Mouse (Mus musculus): ENCODE data around the gene Bcl2l12. TPM values are rescaled to one million over a fixed set of nuclear protein-coding genes. Genes with fewer than 3 reads are reported as not detected.

Gene Bcl2l12
- total and polyA plus RNA-seq, 2 experiments from 2014 or later = 22.0 to 25.5 TPM

- no peaks in the 10 kb centered on the region for H3K9me3 ChIP-seq (replicated peaks; ENCODE audit: control insufficient read depth, low read length)
- TF ChIP-seq EP300 (IDR thresholded peaks at IDR 0.05; ENCODE audit: low read depth) = no peak
- no peak for TF ChIP-seq CTCF (IDR thresholded peaks at IDR 0.05; ENCODE audit: low read depth)
- WGBS = 1% methylated on average over 10 of the region's 10 CpGs
- H3K36me3 ChIP-seq (replicated peaks; ENCODE audit: control insufficient read depth, insufficient read depth, low read length) = no peaks in the 10 kb centered on the region
- H3K4me3 ChIP-seq (ENCODE audit: low read depth, low read length) = peak overlapping the region; percentile 50
- H3K27me3 ChIP-seq (ENCODE audit: control insufficient read depth, insufficient read depth, low read length) = peaks cover 22% of the 10 kb centered on the region
- H3K4me2 ChIP-seq (ENCODE audit: low read depth, low read length) = peak overlapping the region; percentile 79
- H3K4me1 ChIP-seq (ENCODE audit: control insufficient read depth, insufficient read depth) = peaks cover 10% of the 10 kb centered on the region; the same call in 1 of the 2 replicates
- peak overlapping the region; percentile 43; the same call in 1 of the 2 replicates for H3K9ac ChIP-seq (replicated peaks; ENCODE audit: low read depth, low read length)
- ATAC-seq (ENCODE audit: insufficient read depth, low read depth) = peak; percentile 65
- peak; percentile 51 for DNase-seq (ENCODE audit: low spot score)
- H3K27ac ChIP-seq (ENCODE audit: low read depth) = peak overlapping the region; percentile 51; the same call in 1 of the 2 replicates
These were observed 46.6 kb downstream of the Bcl2l12 start for GRCm38 (mm10) chr7:44951960-44952359.

- no peaks in the 10 kb centered on the region for H3K36me3 ChIP-seq (replicated peaks; ENCODE audit: control insufficient read depth, insufficient read depth, low read length)
- WGBS = 61% methylated on average over 6 of the region's 6 CpGs
- peaks cover 22% of the 10 kb centered on the region for H3K27me3 ChIP-seq (ENCODE audit: control insufficient read depth, insufficient read depth, low read length)
- H3K9ac ChIP-seq (replicated peaks; ENCODE audit: low read depth, low read length) = no peak overlapping the region
- H3K4me1 ChIP-seq (ENCODE audit: control insufficient read depth, insufficient read depth) = peaks cover 10% of the 10 kb centered on the region; the same call in 1 of the 2 replicates
- H3K4me3 ChIP-seq (ENCODE audit: low read depth, low read length) = no peak overlapping the region
- no peak for ATAC-seq (ENCODE audit: insufficient read depth, low read depth)
- no peak overlapping the region for H3K27ac ChIP-seq (ENCODE audit: low read depth)
- no peak for TF ChIP-seq CTCF (IDR thresholded peaks at IDR 0.05; ENCODE audit: low read depth)
- no peak for TF ChIP-seq EP300 (IDR thresholded peaks at IDR 0.05; ENCODE audit: low read depth)
- H3K9me3 ChIP-seq (replicated peaks; ENCODE audit: control insufficient read depth, low read length) = no peaks in the 10 kb centered on the region
- DNase-seq (ENCODE audit: low spot score) = no peak
- H3K4me2 ChIP-seq (ENCODE audit: low read depth, low read length) = no peak overlapping the region
These were observed 48.6 kb downstream of the Bcl2l12 start for GRCm38 (mm10) chr7:44949922-44950321.

GRCm38 (mm10) chr7:44942904-44943303, 55.6 kb downstream of the Bcl2l12 start, which contains the start of gene Tsks:
TSS of gene Tsks (plus strand) at chr7:44943204.
- Histone ChIP-seq H3K36me3 (replicated peaks; ENCODE audit: control insufficient read depth, insufficient read depth, low read length) (no peaks in the 10 kb centered on the region), H3K4me3 (ENCODE audit: low read depth, low read length) (no peak within 1 kb of the TSS), H3K4me1 (ENCODE audit: control insufficient read depth, insufficient read depth) (no peaks in the 10 kb centered on the region), H3K27ac (ENCODE audit: low read depth) (no peak within 1 kb of the TSS), H3K4me2 (ENCODE audit: low read depth, low read length) (no peak within 1 kb of the TSS), H3K9me3 (replicated peaks; ENCODE audit: control insufficient read depth, low read length) (no peaks in the 10 kb centered on the region), H3K27me3 (ENCODE audit: control insufficient read depth, insufficient read depth, low read length) (no peaks in the 10 kb centered on the region), H3K9ac (replicated peaks; ENCODE audit: low read depth, low read length) (no peak within 1 kb of the TSS)
- 71% methylated on average over 7 of the region's 7 CpGs for WGBS
- DNase-seq (ENCODE audit: low spot score) = no peak
- TF ChIP-seq EP300 (IDR thresholded peaks at IDR 0.05; ENCODE audit: low read depth) (no peak), CTCF (IDR thresholded peaks at IDR 0.05; ENCODE audit: low read depth) (no peak)
- ATAC-seq (ENCODE audit: insufficient read depth, low read depth) = no peak

Small RNAs within 50 kb of the gene (microRNA-seq; reads per million reads assigned to microRNA genes)
- gene Mir7054 = 1.4 reads per million

Other genes with a start within 250 kb of the Bcl2l12 start
Only the 30 nearest of the 36 such genes appear.
- gene Nup62, start 182.6 kb downstream of the Bcl2l12 start, total RNA-seq (2014; rRNA removed; ENCODE audit: low replicate concordance) = 75.3 and 78.0 TPM in 2 replicates
- 37.6 and 40.9 TPM in 2 replicates for gene Nup62, start 182.6 kb downstream of the Bcl2l12 start, polyA plus RNA-seq (2015; fragmentation: Nextera tagmentation; extraction: Ambion mirVana)
- gene Il4i1, start 182.3 kb downstream of the Bcl2l12 start, total RNA-seq (2014; rRNA removed; ENCODE audit: low replicate concordance) = not detected in 2 replicates
- 0.93 and 1.1 TPM in 2 replicates for gene Il4i1, start 182.3 kb downstream of the Bcl2l12 start, polyA plus RNA-seq (2015; fragmentation: Nextera tagmentation; extraction: Ambion mirVana)
- gene Atf5, start 182.1 kb downstream of the Bcl2l12 start, total RNA-seq (2014; rRNA removed; ENCODE audit: low replicate concordance) = 5.6 and 16.0 TPM in 2 replicates
- gene Atf5, start 182.1 kb downstream of the Bcl2l12 start, polyA plus RNA-seq (2015; fragmentation: Nextera tagmentation; extraction: Ambion mirVana) = 3.0 and 3.5 TPM in 2 replicates
- 81.8 and 137 TPM in 2 replicates for gene Akt1s1, start 149.7 kb downstream of the Bcl2l12 start, total RNA-seq (2014; rRNA removed; ENCODE audit: low replicate concordance)
- 91.3 and 91.8 TPM in 2 replicates for gene Akt1s1, start 149.7 kb downstream of the Bcl2l12 start, polyA plus RNA-seq (2015; fragmentation: Nextera tagmentation; extraction: Ambion mirVana)
- gene Tbc1d17, start 149.6 kb downstream of the Bcl2l12 start, total RNA-seq (2014; rRNA removed; ENCODE audit: low replicate concordance) = 43.5 and 101 TPM in 2 replicates
- 51.7 and 57.5 TPM in 2 replicates for gene Tbc1d17, start 149.6 kb downstream of the Bcl2l12 start, polyA plus RNA-seq (2015; fragmentation: Nextera tagmentation; extraction: Ambion mirVana)
- 43.6 and 45.9 TPM in 2 replicates for gene Pnkp, start 141.6 kb downstream of the Bcl2l12 start, total RNA-seq (2014; rRNA removed; ENCODE audit: low replicate concordance)
- gene Pnkp, start 141.6 kb downstream of the Bcl2l12 start, polyA plus RNA-seq (2015; fragmentation: Nextera tagmentation; extraction: Ambion mirVana) = 24.5 and 27.2 TPM in 2 replicates
- 335 and 364 TPM in 2 replicates for gene Ptov1, start 128.9 kb downstream of the Bcl2l12 start, total RNA-seq (2014; rRNA removed; ENCODE audit: low replicate concordance)
- 246 and 248 TPM in 2 replicates for gene Ptov1, start 128.9 kb downstream of the Bcl2l12 start, polyA plus RNA-seq (2015; fragmentation: Nextera tagmentation; extraction: Ambion mirVana)
- gene Med25, start 106.0 kb downstream of the Bcl2l12 start, total RNA-seq (2014; rRNA removed; ENCODE audit: low replicate concordance) = 112 and 136 TPM in 2 replicates
- 69.0 and 73.3 TPM in 2 replicates for gene Med25, start 106.0 kb downstream of the Bcl2l12 start, polyA plus RNA-seq (2015; fragmentation: Nextera tagmentation; extraction: Ambion mirVana)
- 25.0 and 50.8 TPM in 2 replicates for gene Fuz, start 102.6 kb downstream of the Bcl2l12 start, total RNA-seq (2014; rRNA removed; ENCODE audit: low replicate concordance)
- gene Fuz, start 102.6 kb downstream of the Bcl2l12 start, polyA plus RNA-seq (2015; fragmentation: Nextera tagmentation; extraction: Ambion mirVana) = 10.0 and 12.0 TPM in 2 replicates
- gene Ap2a1, start 69.2 kb downstream of the Bcl2l12 start, total RNA-seq (2014; rRNA removed; ENCODE audit: low replicate concordance) = 63.1 and 99.0 TPM in 2 replicates
- gene Ap2a1, start 69.2 kb downstream of the Bcl2l12 start, polyA plus RNA-seq (2015; fragmentation: Nextera tagmentation; extraction: Ambion mirVana) = 36.2 and 37.1 TPM in 2 replicates
- gene Tsks, start 55.5 kb downstream of the Bcl2l12 start, total RNA-seq (2014; rRNA removed; ENCODE audit: low replicate concordance) = not detected in 2 replicates
- gene Tsks, start 55.5 kb downstream of the Bcl2l12 start, polyA plus RNA-seq (2015; fragmentation: Nextera tagmentation; extraction: Ambion mirVana) = 0.16 and 0.27 TPM in 2 replicates
- gene Cpt1c, start 23.9 kb downstream of the Bcl2l12 start, total RNA-seq (2014; rRNA removed; ENCODE audit: low replicate concordance) = 7.5 and 12.7 TPM in 2 replicates
- 3.4 and 3.9 TPM in 2 replicates for gene Cpt1c, start 23.9 kb downstream of the Bcl2l12 start, polyA plus RNA-seq (2015; fragmentation: Nextera tagmentation; extraction: Ambion mirVana)
- gene Prmt1, start 12.1 kb downstream of the Bcl2l12 start, total RNA-seq (2014; rRNA removed; ENCODE audit: low replicate concordance) = 152 and 173 TPM in 2 replicates
- 271 and 300 TPM in 2 replicates for gene Prmt1, start 12.1 kb downstream of the Bcl2l12 start, polyA plus RNA-seq (2015; fragmentation: Nextera tagmentation; extraction: Ambion mirVana)
- 31.7 and 61.1 TPM in 2 replicates for gene Irf3, start 1.1 kb downstream of the Bcl2l12 start, total RNA-seq (2014; rRNA removed; ENCODE audit: low replicate concordance)
- gene Irf3, start 1.1 kb downstream of the Bcl2l12 start, polyA plus RNA-seq (2015; fragmentation: Nextera tagmentation; extraction: Ambion mirVana) = 44.8 and 51.7 TPM in 2 replicates
- gene Scaf1, start 17.7 kb upstream of the Bcl2l12 start, total RNA-seq (2014; rRNA removed; ENCODE audit: low replicate concordance) = 37.8 and 38.9 TPM in 2 replicates
- 15.9 and 17.9 TPM in 2 replicates for gene Scaf1, start 17.7 kb upstream of the Bcl2l12 start, polyA plus RNA-seq (2015; fragmentation: Nextera tagmentation; extraction: Ambion mirVana)
- gene Rras, start 19.2 kb upstream of the Bcl2l12 start, total RNA-seq (2014; rRNA removed; ENCODE audit: low replicate concordance) = 38.4 and 62.0 TPM in 2 replicates
- 85.7 and 90.0 TPM in 2 replicates for gene Rras, start 19.2 kb upstream of the Bcl2l12 start, polyA plus RNA-seq (2015; fragmentation: Nextera tagmentation; extraction: Ambion mirVana)
- gene Prr12, start 54.2 kb upstream of the Bcl2l12 start, total RNA-seq (2014; rRNA removed; ENCODE audit: low replicate concordance) = 5.4 and 12.5 TPM in 2 replicates
- 3.8 TPM in 2 replicates for gene Prr12, start 54.2 kb upstream of the Bcl2l12 start, polyA plus RNA-seq (2015; fragmentation: Nextera tagmentation; extraction: Ambion mirVana)
- gene Nosip, start 63.7 kb upstream of the Bcl2l12 start, total RNA-seq (2014; rRNA removed; ENCODE audit: low replicate concordance) = 21.5 and 73.9 TPM in 2 replicates
- 38.2 and 43.7 TPM in 2 replicates for gene Nosip, start 63.7 kb upstream of the Bcl2l12 start, polyA plus RNA-seq (2015; fragmentation: Nextera tagmentation; extraction: Ambion mirVana)
- 8.3 and 22.0 TPM in 2 replicates for gene Prrg2, start 64.0 kb upstream of the Bcl2l12 start, total RNA-seq (2014; rRNA removed; ENCODE audit: low replicate concordance)
- 12.4 and 13.3 TPM in 2 replicates for gene Prrg2, start 64.0 kb upstream of the Bcl2l12 start, polyA plus RNA-seq (2015; fragmentation: Nextera tagmentation; extraction: Ambion mirVana)
- gene Rcn3, start 93.5 kb upstream of the Bcl2l12 start, total RNA-seq (2014; rRNA removed; ENCODE audit: low replicate concordance) = 125 and 141 TPM in 2 replicates
- gene Rcn3, start 93.5 kb upstream of the Bcl2l12 start, polyA plus RNA-seq (2015; fragmentation: Nextera tagmentation; extraction: Ambion mirVana) = 100 and 108 TPM in 2 replicates
- gene Fcgrt, start 105.1 kb upstream of the Bcl2l12 start, total RNA-seq (2014; rRNA removed; ENCODE audit: low replicate concordance) = 48.9 and 51.6 TPM in 2 replicates
- 59.5 and 67.9 TPM in 2 replicates for gene Fcgrt, start 105.1 kb upstream of the Bcl2l12 start, polyA plus RNA-seq (2015; fragmentation: Nextera tagmentation; extraction: Ambion mirVana)
- gene Rps11, start 125.7 kb upstream of the Bcl2l12 start, total RNA-seq (2014; rRNA removed; ENCODE audit: low replicate concordance) = 1,106 and 1,247 TPM in 2 replicates
- 730 and 757 TPM in 2 replicates for gene Rps11, start 125.7 kb upstream of the Bcl2l12 start, polyA plus RNA-seq (2015; fragmentation: Nextera tagmentation; extraction: Ambion mirVana)
- gene Rpl13a, start 130.0 kb upstream of the Bcl2l12 start, total RNA-seq (2014; rRNA removed; ENCODE audit: low replicate concordance) = 1,443 and 1,972 TPM in 2 replicates
- 780 and 809 TPM in 2 replicates for gene Rpl13a, start 130.0 kb upstream of the Bcl2l12 start, polyA plus RNA-seq (2015; fragmentation: Nextera tagmentation; extraction: Ambion mirVana)
- 0.19 and 0.23 TPM in 2 replicates for gene Gm45713, start 137.5 kb upstream of the Bcl2l12 start, total RNA-seq (2014; rRNA removed; ENCODE audit: low replicate concordance)
- 0.29 and 0.78 TPM in 2 replicates for gene Gm45713, start 137.5 kb upstream of the Bcl2l12 start, polyA plus RNA-seq (2015; fragmentation: Nextera tagmentation; extraction: Ambion mirVana)
- gene Flt3l, start 137.7 kb upstream of the Bcl2l12 start, total RNA-seq (2014; rRNA removed; ENCODE audit: low replicate concordance) = 8.1 and 23.3 TPM in 2 replicates
- gene Flt3l, start 137.7 kb upstream of the Bcl2l12 start, polyA plus RNA-seq (2015; fragmentation: Nextera tagmentation; extraction: Ambion mirVana) = 1.8 and 2.0 TPM in 2 replicates
- gene Pih1d1, start 155.6 kb upstream of the Bcl2l12 start, total RNA-seq (2014; rRNA removed; ENCODE audit: low replicate concordance) = 142 and 152 TPM in 2 replicates
- 56.3 and 60.0 TPM in 2 replicates for gene Pih1d1, start 155.6 kb upstream of the Bcl2l12 start, polyA plus RNA-seq (2015; fragmentation: Nextera tagmentation; extraction: Ambion mirVana)
- 29.2 and 40.1 TPM in 2 replicates for gene Aldh16a1, start 155.9 kb upstream of the Bcl2l12 start, total RNA-seq (2014; rRNA removed; ENCODE audit: low replicate concordance)
- gene Aldh16a1, start 155.9 kb upstream of the Bcl2l12 start, polyA plus RNA-seq (2015; fragmentation: Nextera tagmentation; extraction: Ambion mirVana) = 18.2 and 22.8 TPM in 2 replicates
- 7.5 and 12.7 TPM in 2 replicates for gene Slc17a7, start 165.2 kb upstream of the Bcl2l12 start, total RNA-seq (2014; rRNA removed; ENCODE audit: low replicate concordance)
- gene Slc17a7, start 165.2 kb upstream of the Bcl2l12 start, polyA plus RNA-seq (2015; fragmentation: Nextera tagmentation; extraction: Ambion mirVana) = 4.3 and 5.4 TPM in 2 replicates
- not detected in 2 replicates for gene Gfy, start 180.9 kb upstream of the Bcl2l12 start, total RNA-seq (2014; rRNA removed; ENCODE audit: low replicate concordance)
- gene Gfy, start 180.9 kb upstream of the Bcl2l12 start, polyA plus RNA-seq (2015; fragmentation: Nextera tagmentation; extraction: Ambion mirVana) = not detected in 2 replicates
- not detected in 2 replicates for gene Pth2, start 182.3 kb upstream of the Bcl2l12 start, total RNA-seq (2014; rRNA removed; ENCODE audit: low replicate concordance)
- not detected in 2 replicates for gene Pth2, start 182.3 kb upstream of the Bcl2l12 start, polyA plus RNA-seq (2015; fragmentation: Nextera tagmentation; extraction: Ambion mirVana)

Measured in heart, postnatal 0 days (tissue).